Mouse (Mus musculus): ENCODE measurements at regions not wholly inside any gene's neighbourhood (a gene's known extent, or its start where the extent isn't known, plus 50 kb on each side); places are given as distances from the start of the nearest gene placed in this dataset.

- no peak for DNase-seq
Observed at GRCm38 (mm10) chr10:125795323-125795722, 170.6 kb upstream of the Lrig3 start.

GRCm38 (mm10) chr10:125798678-125799077 is 167.3 kb upstream of the Lrig3 start:
- no peak for DNase-seq

- DNase-seq: no peak
Observed at GRCm38 (mm10) chr10:125800572-125801114, 165.3 kb upstream of the Lrig3 start.

GRCm38 (mm10) chr10:125801450-125801849 is 164.5 kb upstream of the Lrig3 start:
- DNase-seq: no peak

GRCm38 (mm10) chr10:125802923-125803583 is 162.9 kb upstream of the Lrig3 start:
- no peak for DNase-seq

GRCm38 (mm10) chr10:125809763-125810361 is 156.1 kb upstream of the Lrig3 start:
- no peak for DNase-seq

- no peak for DNase-seq
Observed at GRCm38 (mm10) chr10:125810590-125810989, 155.4 kb upstream of the Lrig3 start.

GRCm38 (mm10) chr10:125814191-125814887 is 151.6 kb upstream of the Lrig3 start:
- no peak for DNase-seq

- DNase-seq: no peak
Observed at GRCm38 (mm10) chr10:125832134-125832533, 133.8 kb upstream of the Lrig3 start.

- no peak for DNase-seq
Observed at GRCm38 (mm10) chr10:125832764-125833163, 133.2 kb upstream of the Lrig3 start.

GRCm38 (mm10) chr10:125833989-125834388 is 132.0 kb upstream of the Lrig3 start:
- DNase-seq: no peak

- DNase-seq: no peak
Observed at GRCm38 (mm10) chr10:125838982-125839381, 127.0 kb upstream of the Lrig3 start.

- no peak for DNase-seq
Observed at GRCm38 (mm10) chr10:125839621-125840141, 126.3 kb upstream of the Lrig3 start.

- no peak for DNase-seq
Observed at GRCm38 (mm10) chr10:125840388-125840787, 125.6 kb upstream of the Lrig3 start.

- no peak for DNase-seq
Observed at GRCm38 (mm10) chr10:125844336-125844865, 121.6 kb upstream of the Lrig3 start.

GRCm38 (mm10) chr10:125845014-125845514 is 120.9 kb upstream of the Lrig3 start:
- DNase-seq: no peak

GRCm38 (mm10) chr10:125850370-125850769 is 115.6 kb upstream of the Lrig3 start:
- DNase-seq: peak; percentile 62

- DNase-seq: no peak
Observed at GRCm38 (mm10) chr10:125861734-125862133, 104.2 kb upstream of the Lrig3 start.

GRCm38 (mm10) chr10:125866346-125866745 is 99.6 kb upstream of the Lrig3 start:
- DNase-seq: no peak

- DNase-seq: no peak
Observed at GRCm38 (mm10) chr10:125884563-125884962, 81.4 kb upstream of the Lrig3 start.

GRCm38 (mm10) chr10:125885796-125886195 is 80.2 kb upstream of the Lrig3 start:
- no peak for DNase-seq

GRCm38 (mm10) chr10:125892122-125892521 is 73.8 kb upstream of the Lrig3 start:
- no peak for DNase-seq
